Mouse (Mus musculus) adrenal gland (tissue): ENCODE measurements around the gene Agpat3.

Experiments
- intact Hi-C: fragments of 180-260 bp; cut with DNase I; formaldehyde crosslinking; loops from one replicate; pipeline ENCODE4 v1.15.1; 2025

Agpat3 gene

DNA sequence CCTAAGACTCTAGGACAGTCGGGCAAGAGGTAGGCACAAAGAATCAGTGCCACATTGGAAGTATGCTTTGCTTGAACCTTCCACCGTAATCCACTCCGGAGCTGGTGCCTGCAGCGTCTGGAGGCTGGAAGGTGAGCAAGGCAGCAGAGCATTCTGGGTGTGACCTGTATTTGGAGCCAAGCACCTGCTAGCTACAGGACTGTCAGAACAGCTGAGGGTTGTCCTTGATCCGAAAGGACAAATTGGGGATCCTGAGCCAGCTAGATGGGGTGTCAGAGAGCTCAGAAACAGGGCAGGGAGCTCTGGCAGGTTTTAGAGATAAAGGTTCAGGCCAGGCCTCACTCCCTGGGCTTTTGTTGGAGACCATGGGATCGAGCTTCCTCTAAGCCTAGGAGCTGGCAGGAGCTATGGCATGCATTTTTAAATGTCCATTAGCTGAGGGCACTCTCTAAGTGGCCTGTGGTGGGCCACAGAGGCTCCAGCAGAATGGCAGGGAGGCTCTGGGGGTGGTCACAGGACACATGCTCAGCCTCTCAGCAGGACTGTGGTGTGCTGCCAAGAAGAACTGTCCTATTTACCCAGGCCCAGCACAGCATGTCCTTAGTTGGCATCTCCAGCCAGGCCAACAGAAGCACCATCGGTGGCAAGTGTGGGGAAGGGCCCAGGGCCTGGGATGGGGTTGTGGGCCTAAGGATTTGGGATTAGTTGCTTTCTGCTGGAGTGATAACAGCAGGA lies 91.2 kb downstream of the Agpat3 start:
- intact Hi-C loops = no loop called here

DNA sequence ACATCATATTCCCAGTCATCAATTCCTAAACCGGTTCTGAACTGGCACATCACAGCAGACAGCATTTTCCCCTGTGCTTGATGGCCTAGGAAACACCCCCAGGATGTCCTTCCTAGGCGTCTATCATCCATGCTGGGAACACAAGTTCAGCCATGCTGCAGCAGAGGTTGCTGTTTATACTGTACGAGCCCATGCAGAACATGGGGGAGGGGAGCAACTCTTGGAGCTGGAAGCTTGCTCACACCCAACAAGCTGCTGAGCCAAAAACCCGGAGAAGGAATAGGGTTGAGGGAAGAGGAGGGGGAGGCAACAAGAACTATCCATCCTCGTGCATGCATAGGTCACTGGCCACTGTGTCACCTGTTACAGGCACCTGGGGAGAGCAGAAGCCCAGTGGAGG lies 92.0 kb downstream of the Agpat3 start:
- intact Hi-C loops = no loop called here

DNA sequence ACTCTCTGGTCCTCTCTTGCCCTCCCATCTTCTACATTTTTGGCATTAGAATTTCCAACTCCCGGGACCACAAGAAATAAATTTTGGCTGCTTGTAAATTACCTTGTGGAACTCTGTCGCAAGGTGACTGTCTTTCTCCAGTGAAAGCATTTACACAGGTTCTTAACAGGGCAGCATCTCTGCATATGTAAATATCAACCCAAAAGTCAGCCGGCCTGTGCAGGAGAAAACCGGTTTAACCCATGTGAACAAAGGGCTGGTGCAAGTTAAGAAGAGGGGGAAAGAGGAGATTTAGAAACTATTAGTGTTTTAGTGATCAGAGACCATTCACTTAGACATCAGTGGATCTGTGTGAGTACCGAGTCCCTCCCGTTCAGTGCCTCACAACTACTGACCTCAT lies 92.6 kb downstream of the Agpat3 start:
- intact Hi-C loops = no loop called here

DNA sequence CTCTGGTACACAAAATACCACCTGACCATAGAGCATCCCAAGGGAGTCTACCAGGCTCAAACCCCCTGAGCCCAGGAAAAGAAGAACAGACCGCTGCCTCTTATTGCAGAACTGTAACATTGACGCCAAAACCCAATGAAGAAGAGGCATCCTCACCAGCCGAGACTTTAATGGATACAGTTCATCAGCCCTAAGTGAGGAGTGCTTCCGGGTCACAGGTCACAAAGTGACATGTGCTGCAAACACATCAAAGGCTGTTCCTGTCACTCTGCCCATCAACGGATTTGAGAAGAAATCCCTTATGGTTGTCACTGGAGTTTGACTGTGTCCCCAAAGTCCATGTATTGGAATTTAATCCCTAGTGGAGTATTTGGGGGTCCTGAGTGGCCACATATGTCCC lies 93.1 kb downstream of the Agpat3 start:
- intact Hi-C loops = no loop called here

- intact Hi-C loops = no loop called here
Measured at GRCm38 (mm10) chr10:78258142-78258675, 94.1 kb downstream of the Agpat3 start.

DNA sequence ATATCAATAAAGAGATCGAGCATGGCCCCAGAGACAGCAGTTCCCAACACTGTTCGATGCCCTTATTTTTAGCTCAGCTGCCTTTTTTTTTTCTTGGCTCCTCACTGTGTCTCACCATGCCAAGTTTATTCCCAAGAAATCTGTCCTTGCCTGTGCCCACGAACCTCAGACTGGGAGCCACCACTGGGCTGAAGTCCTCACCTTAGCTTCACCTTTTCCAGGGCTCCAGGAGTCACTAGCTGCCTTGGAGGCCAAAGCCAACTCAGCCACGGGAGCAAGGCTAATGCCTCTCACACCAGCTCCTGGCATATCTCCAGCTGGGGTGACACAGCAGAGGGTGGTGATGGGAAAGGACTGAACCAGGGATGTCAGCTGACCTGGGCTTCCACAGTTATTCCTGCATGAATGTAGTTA lies 96.6 kb downstream of the Agpat3 start:
- intact Hi-C loops = no loop called here

- intact Hi-C loops = no loop called here
Measured at GRCm38 (mm10) chr10:78247206-78247605, 105.1 kb downstream of the Agpat3 start.

- intact Hi-C loops = no loop called here
Measured at GRCm38 (mm10) chr10:78246725-78247124, 105.6 kb downstream of the Agpat3 start.

GRCm38 (mm10) chr10:78245225-78245547 lies 107.1 kb downstream of the Agpat3 start:
- intact Hi-C loops = no loop called here

- intact Hi-C loops = no loop called here
Measured at GRCm38 (mm10) chr10:78244438-78245224, 107.7 kb downstream of the Agpat3 start, which contains the start of gene Trappc10. Gene Trappc10 (minus strand): TSS chr10:78244641.

- intact Hi-C loops = no loop called here
Measured at GRCm38 (mm10) chr10:78244058-78244437, 108.2 kb downstream of the Agpat3 start.

DNA sequence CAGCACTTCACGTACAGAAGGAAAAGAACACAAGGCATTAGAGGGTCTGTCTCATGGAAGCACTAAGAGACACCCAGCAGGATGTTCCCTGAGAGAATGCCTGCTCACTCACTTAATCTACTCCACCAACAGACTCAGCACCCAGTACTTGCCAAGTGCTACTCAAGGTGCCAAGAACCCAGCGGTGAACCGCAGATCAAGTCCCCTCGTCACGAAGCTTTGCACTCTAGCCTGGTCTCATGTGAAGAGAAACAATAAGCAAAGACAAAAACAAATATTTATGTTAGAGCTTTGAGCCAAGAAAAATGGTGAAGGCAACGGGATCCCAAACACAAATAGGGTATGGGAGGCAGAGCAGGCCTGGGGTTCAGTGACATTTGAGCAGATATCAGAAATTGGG lies 113.4 kb downstream of the Agpat3 start:
- intact Hi-C loops = no loop called here

DNA sequence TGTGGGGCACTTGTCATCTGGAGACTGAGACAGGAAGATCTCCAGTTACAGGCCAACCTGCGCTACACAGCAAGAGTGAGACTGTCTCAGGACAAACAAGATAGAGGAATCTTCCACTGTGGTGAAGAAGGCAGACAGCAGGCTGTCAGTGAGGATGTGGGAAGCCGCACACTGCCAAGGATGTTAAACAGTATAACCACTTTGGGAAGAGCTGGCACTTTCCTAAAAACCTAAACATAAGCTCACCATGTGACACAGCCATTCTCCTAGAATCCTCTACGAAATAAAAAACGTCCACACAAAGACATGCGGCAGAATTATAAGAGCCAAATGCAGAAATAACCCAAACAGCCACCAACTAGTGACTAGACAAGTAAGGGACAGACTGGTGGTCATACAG lies 114.0 kb downstream of the Agpat3 start:
- intact Hi-C loops = no loop called here

- intact Hi-C loops = no loop called here
Measured at GRCm38 (mm10) chr10:78237809-78238208, 114.5 kb downstream of the Agpat3 start.

DNA sequence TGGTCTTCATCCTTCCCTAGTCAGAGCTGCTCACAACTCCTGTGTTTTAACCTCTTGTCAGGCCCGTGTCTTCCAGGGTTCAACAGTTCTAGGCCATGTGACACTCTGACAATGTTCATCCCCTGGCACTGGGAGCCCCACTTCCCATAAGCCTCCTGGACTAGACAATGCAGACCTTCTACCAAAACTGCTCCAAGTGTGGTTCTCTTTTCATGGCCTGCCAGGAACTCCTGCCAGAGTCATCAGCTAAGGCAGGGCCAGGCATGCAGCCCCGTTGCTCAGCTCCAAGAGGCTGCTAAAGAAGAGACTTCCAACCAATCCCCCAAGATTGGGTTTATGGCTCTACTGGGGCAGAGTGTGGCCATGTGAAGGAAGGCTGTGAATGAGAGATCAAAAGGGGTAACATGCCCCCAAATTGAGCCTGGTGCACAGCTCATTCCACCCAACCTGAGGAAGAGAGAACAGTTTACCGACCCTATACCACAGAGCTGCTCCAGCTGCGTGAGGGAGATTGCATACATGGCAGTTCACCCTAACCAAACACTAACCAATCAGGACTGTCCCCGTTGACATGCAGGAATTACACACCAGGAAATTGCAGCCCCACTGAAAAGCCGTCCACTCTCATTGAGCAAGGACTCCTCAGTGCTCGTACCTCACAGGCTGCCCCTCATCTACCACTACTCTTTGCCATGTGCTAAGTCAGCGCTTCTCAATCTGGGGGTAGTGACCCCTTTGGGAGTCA lies 115.2 kb downstream of the Agpat3 start:
- intact Hi-C loops = no loop called here

- intact Hi-C loops = no loop called here
Measured at GRCm38 (mm10) chr10:78233756-78234155, 118.5 kb downstream of the Agpat3 start.

- intact Hi-C loops = no loop called here
Measured at GRCm38 (mm10) chr10:78233161-78233560, 119.1 kb downstream of the Agpat3 start.

DNA sequence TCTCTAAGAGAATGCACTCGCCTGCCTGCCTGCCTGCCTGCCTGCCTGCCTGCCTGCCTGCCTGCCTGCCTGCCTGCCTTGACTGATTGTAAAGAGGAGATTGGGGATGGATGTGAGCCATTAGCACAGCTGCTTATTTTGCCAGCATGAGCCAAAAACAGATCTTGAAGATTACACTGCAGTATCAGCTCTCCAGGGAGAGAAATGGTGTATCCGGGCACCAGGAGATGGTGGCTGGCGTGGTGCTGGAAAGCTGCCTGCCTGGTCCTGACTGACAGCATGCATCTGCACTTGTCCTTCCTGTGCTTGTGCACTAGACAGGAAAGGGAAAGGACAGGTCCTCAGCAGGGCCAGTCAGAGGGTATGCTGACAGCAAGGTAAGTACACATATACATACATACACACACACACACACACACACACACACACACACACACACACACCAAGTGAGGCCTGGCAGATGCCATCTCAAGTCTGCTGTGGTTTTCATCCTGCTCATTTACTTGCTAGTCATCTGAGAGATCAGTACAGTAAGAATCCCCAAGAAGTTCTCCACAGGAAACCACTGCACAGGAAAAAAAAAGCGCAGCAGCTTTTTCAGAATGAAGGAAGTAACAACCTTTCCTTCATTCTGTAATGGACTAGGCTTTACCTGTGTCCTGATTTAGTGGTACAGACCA lies 119.8 kb downstream of the Agpat3 start:
- intact Hi-C loops = no loop called here

DNA sequence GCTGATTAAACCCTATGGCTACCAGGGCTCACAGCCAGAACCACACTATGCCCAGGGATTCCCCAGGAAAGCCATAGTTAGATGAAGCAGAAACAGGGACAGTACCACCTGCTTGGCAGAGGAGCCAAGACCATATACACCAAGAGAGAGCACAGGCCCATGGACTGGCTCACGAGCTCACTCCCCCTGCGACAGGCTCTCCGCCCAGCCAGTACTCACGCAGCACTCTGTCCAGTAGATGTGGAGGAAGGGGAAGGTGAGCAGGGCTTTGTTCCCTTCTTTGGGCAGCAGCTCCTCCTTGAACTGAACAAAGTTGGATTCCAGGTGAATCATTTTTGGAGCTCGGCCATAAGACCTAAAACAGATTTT lies 123.7 kb downstream of the Agpat3 start:
- intact Hi-C loops = no loop called here

GRCm38 (mm10) chr10:78227875-78228559 lies 124.3 kb downstream of the Agpat3 start:
- intact Hi-C loops = no loop called here

- intact Hi-C loops = no loop called here
Measured at GRCm38 (mm10) chr10:78224136-78224535, 128.2 kb downstream of the Agpat3 start.
